Mouse (Mus musculus) gastrocnemius, postnatal 10 days (tissue): ENCODE data around the gene Cox4i1. TPM values are rescaled to one million over a fixed set of nuclear protein-coding genes. Genes with fewer than 3 reads are reported as not detected.

Experiments used
- total RNA-seq, 2 experiments: library from RNA; stranded (reverse); gene quantifications; 2 replicates each; pipeline ENCODE4 v1.2.3; 2021

Gene Cox4i1
- total RNA-seq, 2 experiments from 2014 or later = 1,346 to 1,605 TPM

Other genes starting within 250 kb of the Cox4i1 start
- gene Gins2, start 78.9 kb upstream of the Cox4i1 start, total RNA-seq = 1 to 10 TPM; 8.6 to 9.1 TPM
- 1 to 10 TPM in 1 of 2 experiments, under 1 TPM in 1; 0.65 to 1.3 TPM for gene 1190005I06Rik, start 20.6 kb upstream of the Cox4i1 start, total RNA-seq
- gene Gm27021, start 143 bp upstream of the Cox4i1 start, total RNA-seq = not detected
- gene Emc8, start 351 bp downstream of the Cox4i1 start, total RNA-seq = 10 to 100 TPM; 42.7 to 47.2 TPM
- gene Irf8, start 68.1 kb downstream of the Cox4i1 start, total RNA-seq = 1 to 10 TPM; 2.0 to 2.6 TPM